Mouse (Mus musculus) erythroblast, embryonic 14.5 days (primary cell): ENCODE results near the gene Man2a2.

ENCODE experiments used
- GATA1 ChIP-seq: IDR thresholded peaks from 2 replicates; pipeline ENCODE4 v1.6.1; 2012; ENCODE audit warnings: low read length, inconsistent platforms, mixed read lengths
- TAL1 ChIP-seq: IDR thresholded peaks from 3 replicates; pipeline ENCODE4 v1.6.1; 2012; ENCODE audit warnings: low read length, inconsistent platforms, mixed read lengths

DNA sequence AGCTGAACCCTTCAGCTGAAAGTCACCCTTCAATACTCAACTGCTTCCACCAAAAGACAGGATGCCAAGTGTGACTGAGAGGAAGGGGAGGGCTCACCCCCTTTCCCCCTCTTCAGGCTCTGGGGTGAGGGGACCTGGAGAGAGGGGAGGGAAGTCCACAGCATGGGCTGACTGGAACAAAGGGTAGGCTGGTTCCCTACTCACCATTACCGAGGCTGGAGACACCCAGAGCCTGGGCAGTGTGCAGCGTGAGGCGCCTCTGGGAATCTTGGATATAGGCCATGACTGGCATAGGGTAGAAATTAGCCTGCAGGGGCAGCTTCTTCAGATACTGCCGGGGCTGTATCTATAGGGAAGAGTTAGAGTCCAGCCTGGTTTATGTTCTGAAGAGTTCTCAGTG is 13.1 kb downstream of the Man2a2 start:
- TF ChIP-seq TAL1 (no peak), GATA1 (no peak)
